Mouse (Mus musculus): ENCODE results near the gene Alpk1. TPM values are rescaled to one million over a fixed set of nuclear protein-coding genes. Genes with fewer than 3 reads are reported as not detected.
A peak's percentile ranks its signal among the peaks of the same experiment; 100 is the strongest.

Gene Alpk1
- polyA plus RNA-seq, 1 experiment from 2014 or later, result 0.64 TPM

DNA sequence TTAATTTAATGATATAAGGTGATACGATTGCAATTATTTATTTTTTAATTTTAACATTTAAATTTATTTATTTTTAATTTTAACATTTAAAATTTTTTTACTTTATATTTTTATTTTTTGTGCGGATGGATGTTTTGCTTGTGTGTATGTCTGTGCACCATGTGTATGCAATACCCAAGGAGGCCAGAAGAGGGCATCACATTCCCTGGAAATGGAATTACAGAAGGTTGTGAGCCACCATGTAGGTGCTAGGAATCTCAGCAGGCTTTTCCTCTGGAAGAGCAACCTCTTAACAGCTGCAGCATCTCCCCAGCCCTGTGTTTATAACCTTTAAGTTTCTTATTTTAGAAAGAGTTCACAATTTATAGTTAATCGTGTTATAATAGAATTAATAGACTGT lies 15.4 kb upstream of the Alpk1 start:
- WGBS, result 97% methylated on average over 3 of the region's 3 CpGs
- Histone ChIP-seq H3K9ac (ENCODE audit: low read length) (no peak overlapping the region), H3K9me3 (ENCODE audit: control insufficient read depth, low read length) (no peaks in the 10 kb centered on the region), H3K4me2 (ENCODE audit: low read depth) (no peak overlapping the region), H3K36me3 (ENCODE audit: control insufficient read depth, insufficient read depth, low read length) (no peaks in the 10 kb centered on the region), H3K4me1 (ENCODE audit: control insufficient read depth, insufficient read depth, low read length) (no peaks in the 10 kb centered on the region), H3K27me3 (ENCODE audit: control insufficient read depth, insufficient read depth, low read length) (0 out of 2 replicates have a peak, but pooled peaks cover 3% of the 10 kb centered on the region), H3K27ac (ENCODE audit: low read depth, low read length) (no peak overlapping the region), H3K4me3 (ENCODE audit: low read depth, low read length) (no peak overlapping the region)
- ATAC-seq (ENCODE audit: insufficient read depth, low FRiP score, low TSS enrichment) (no peak), DNase-seq (ENCODE audit: low spot score) (no peak)

DNA sequence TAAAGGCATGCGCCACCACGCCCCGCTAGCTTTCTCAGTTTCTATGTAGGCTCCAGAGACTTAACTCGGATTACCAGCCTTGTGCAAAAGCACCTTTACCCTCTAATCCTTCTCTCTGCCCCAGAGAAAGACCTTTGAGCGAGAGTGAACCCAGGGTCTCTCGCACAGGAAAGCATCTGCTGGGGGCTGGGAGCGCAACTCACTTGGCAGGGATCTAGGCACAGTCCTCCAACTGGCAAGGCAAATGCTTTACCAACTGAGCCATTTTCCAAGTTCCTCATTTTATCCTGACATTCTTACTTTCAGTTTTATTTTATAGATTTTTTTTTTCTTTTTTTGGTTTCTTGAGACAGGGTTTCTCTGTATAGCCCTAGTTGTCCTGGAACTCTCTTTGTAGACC lies 12.7 kb upstream of the Alpk1 start:
- WGBS, result 86% methylated on average over 7 of the region's 7 CpGs
- H3K4me2 ChIP-seq (ENCODE audit: low read depth), result no peak overlapping the region
- H3K9me3 ChIP-seq (ENCODE audit: control insufficient read depth, low read length), result no peaks in the 10 kb centered on the region
- ATAC-seq (ENCODE audit: insufficient read depth, low FRiP score, low TSS enrichment), result no peak
- H3K27ac ChIP-seq (ENCODE audit: low read depth, low read length), result no peak overlapping the region
- no peaks in the 10 kb centered on the region for H3K36me3 ChIP-seq (ENCODE audit: control insufficient read depth, insufficient read depth, low read length)
- H3K4me3 ChIP-seq (ENCODE audit: low read depth, low read length), result no peak overlapping the region
- no peak for DNase-seq (ENCODE audit: low spot score)
- peaks cover 16% of the 10 kb centered on the region for H3K27me3 ChIP-seq (ENCODE audit: control insufficient read depth, insufficient read depth, low read length)
- no peak overlapping the region for H3K9ac ChIP-seq (ENCODE audit: low read length)
- H3K4me1 ChIP-seq (ENCODE audit: control insufficient read depth, insufficient read depth, low read length), result no peaks in the 10 kb centered on the region

GRCm38 (mm10) chr3:127791595-127792561 lies 11.6 kb upstream of the Alpk1 start:
- 58% methylated on average over 4 of the region's 4 CpGs for WGBS
- H3K27me3 ChIP-seq (ENCODE audit: control insufficient read depth, insufficient read depth, low read length), result peaks cover 19% of the 10 kb centered on the region
- ATAC-seq (ENCODE audit: insufficient read depth, low FRiP score, low TSS enrichment), result no peak
- no peak overlapping the region for H3K4me2 ChIP-seq (ENCODE audit: low read depth)
- H3K9me3 ChIP-seq (ENCODE audit: control insufficient read depth, low read length), result no peaks in the 10 kb centered on the region
- no peaks in the 10 kb centered on the region for H3K36me3 ChIP-seq (ENCODE audit: control insufficient read depth, insufficient read depth, low read length)
- no peaks in the 10 kb centered on the region for H3K4me1 ChIP-seq (ENCODE audit: control insufficient read depth, insufficient read depth, low read length)
- no peak overlapping the region for H3K27ac ChIP-seq (ENCODE audit: low read depth, low read length)
- H3K4me3 ChIP-seq (ENCODE audit: low read depth, low read length), result no peak overlapping the region
- no peak overlapping the region for H3K9ac ChIP-seq (ENCODE audit: low read length)
- no peak for DNase-seq (ENCODE audit: low spot score)

DNA sequence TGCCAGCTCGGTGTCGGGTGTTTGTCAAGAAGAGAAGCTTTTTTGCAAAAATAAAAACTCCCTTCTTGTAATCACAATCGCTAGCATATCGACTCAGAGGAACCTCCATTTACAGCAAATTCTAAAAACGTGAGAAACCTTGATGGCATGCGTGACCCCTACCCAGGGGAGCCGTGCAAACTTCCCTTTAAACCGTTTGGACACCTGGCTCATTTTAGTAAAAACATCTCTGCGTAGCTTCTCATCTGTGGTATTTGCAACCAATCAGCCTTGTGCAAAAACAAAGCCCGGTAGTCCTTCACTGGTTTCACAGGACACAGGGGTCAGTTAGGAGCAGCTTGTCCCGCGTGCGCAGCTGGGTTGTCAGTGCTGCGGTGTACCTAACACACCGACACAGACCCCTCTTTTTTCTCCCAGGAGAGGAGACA lies 10.7 kb upstream of the Alpk1 start:
- H3K9ac ChIP-seq (ENCODE audit: low read length), result peak overlapping the region; percentile 36; the same call in 1 of the 2 replicates
- no peaks in the 10 kb centered on the region for H3K4me1 ChIP-seq (ENCODE audit: control insufficient read depth, insufficient read depth, low read length)
- peak overlapping the region; percentile 96 for H3K4me2 ChIP-seq (ENCODE audit: low read depth)
- H3K36me3 ChIP-seq (ENCODE audit: control insufficient read depth, insufficient read depth, low read length), result no peaks in the 10 kb centered on the region
- no peak overlapping the region for H3K27ac ChIP-seq (ENCODE audit: low read depth, low read length)
- peak overlapping the region; percentile 48 for H3K4me3 ChIP-seq (ENCODE audit: low read depth, low read length)
- DNase-seq (ENCODE audit: low spot score) (peak; percentile 26), ATAC-seq (ENCODE audit: insufficient read depth, low FRiP score, low TSS enrichment) (no peak)
- peaks cover 19% of the 10 kb centered on the region for H3K27me3 ChIP-seq (ENCODE audit: control insufficient read depth, insufficient read depth, low read length)
- H3K9me3 ChIP-seq (ENCODE audit: control insufficient read depth, low read length), result no peaks in the 10 kb centered on the region
- 2% methylated on average over 15 of the region's 15 CpGs for WGBS

- Histone ChIP-seq H3K27ac (ENCODE audit: low read depth, low read length) (no peak overlapping the region), H3K27me3 (ENCODE audit: control insufficient read depth, insufficient read depth, low read length) (peaks cover 19% of the 10 kb centered on the region), H3K4me1 (ENCODE audit: control insufficient read depth, insufficient read depth, low read length) (no peaks in the 10 kb centered on the region), H3K4me2 (ENCODE audit: low read depth) (peak overlapping the region; percentile 96), H3K36me3 (ENCODE audit: control insufficient read depth, insufficient read depth, low read length) (no peaks in the 10 kb centered on the region), H3K9me3 (ENCODE audit: control insufficient read depth, low read length) (no peaks in the 10 kb centered on the region), H3K9ac (ENCODE audit: low read length) (peak overlapping the region; percentile 36), H3K4me3 (ENCODE audit: low read depth, low read length) (peak overlapping the region; percentile 48)
- under 1% methylated on average over 34 of the region's 36 CpGs for WGBS
- ATAC-seq (ENCODE audit: insufficient read depth, low FRiP score, low TSS enrichment) (peak; percentile 62), DNase-seq (ENCODE audit: low spot score) (peak; percentile 56)
Observed at GRCm38 (mm10) chr3:127790234-127791055, 10.1 kb upstream of the Alpk1 start.

- Histone ChIP-seq H3K36me3 (ENCODE audit: control insufficient read depth, insufficient read depth, low read length) (no peaks in the 10 kb centered on the region), H3K27me3 (ENCODE audit: control insufficient read depth, insufficient read depth, low read length) (peaks cover 19% of the 10 kb centered on the region), H3K27ac (ENCODE audit: low read depth, low read length) (no peak within 1 kb of the TSS), H3K9ac (ENCODE audit: low read length) (peak within 1 kb of the TSS; percentile 45), H3K4me2 (ENCODE audit: low read depth) (peak within 1 kb of the TSS; percentile 96), H3K4me3 (ENCODE audit: low read depth, low read length) (peak within 1 kb of the TSS; percentile 48), H3K9me3 (ENCODE audit: control insufficient read depth, low read length) (no peaks in the 10 kb centered on the region), H3K4me1 (ENCODE audit: control insufficient read depth, insufficient read depth, low read length) (no peaks in the 10 kb centered on the region)
- DNase-seq (ENCODE audit: low spot score), result peak; percentile 56
- ATAC-seq (ENCODE audit: insufficient read depth, low FRiP score, low TSS enrichment), result peak; percentile 41
- 1% methylated on average over 33 of the region's 44 CpGs for WGBS
Observed at GRCm38 (mm10) chr3:127789500-127790191, 9.3 kb upstream of the Alpk1 start, which contains the start of gene Tifa. Gene Tifa (plus strand): TSS chr3:127789805.

GRCm38 (mm10) chr3:127788919-127789318 lies 8.6 kb upstream of the Alpk1 start:
- Histone ChIP-seq H3K9me3 (ENCODE audit: control insufficient read depth, low read length) (no peaks in the 10 kb centered on the region), H3K4me3 (ENCODE audit: low read depth, low read length) (peak overlapping the region; percentile 48; the same call in 1 of the 2 replicates), H3K27me3 (ENCODE audit: control insufficient read depth, insufficient read depth, low read length) (peaks cover 19% of the 10 kb centered on the region), H3K4me1 (ENCODE audit: control insufficient read depth, insufficient read depth, low read length) (no peaks in the 10 kb centered on the region), H3K27ac (ENCODE audit: low read depth, low read length) (no peak overlapping the region), H3K36me3 (ENCODE audit: control insufficient read depth, insufficient read depth, low read length) (no peaks in the 10 kb centered on the region), H3K9ac (ENCODE audit: low read length) (no peak overlapping the region), H3K4me2 (ENCODE audit: low read depth) (peak overlapping the region; percentile 96; the same call in 1 of the 2 replicates)
- no peak for DNase-seq (ENCODE audit: low spot score)
- ATAC-seq (ENCODE audit: insufficient read depth, low FRiP score, low TSS enrichment), result no peak
- WGBS, result 13% methylated on average over 8 of the region's 8 CpGs

DNA sequence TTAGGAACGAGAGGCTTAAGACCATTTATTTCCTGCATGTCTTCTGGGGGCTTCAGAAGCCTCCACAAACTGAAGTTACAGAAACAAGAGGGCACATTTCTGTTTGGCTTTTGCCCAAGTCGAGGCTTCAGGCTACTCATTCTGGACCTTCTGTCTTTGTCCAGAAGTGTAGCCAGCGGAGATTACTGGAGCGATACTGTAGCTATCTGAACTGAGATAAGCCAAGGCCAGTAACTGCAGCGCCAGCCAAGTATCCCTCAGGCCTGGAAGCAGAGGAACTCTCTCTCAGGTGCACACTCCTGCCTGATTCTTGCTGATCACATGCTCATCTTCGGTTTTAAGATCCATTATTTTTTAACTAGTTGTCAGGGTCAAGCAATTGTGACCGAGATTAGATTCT lies 7.7 kb upstream of the Alpk1 start:
- no peaks in the 10 kb centered on the region for H3K36me3 ChIP-seq (ENCODE audit: control insufficient read depth, insufficient read depth, low read length)
- ATAC-seq (ENCODE audit: insufficient read depth, low FRiP score, low TSS enrichment) (no peak), DNase-seq (ENCODE audit: low spot score) (no peak)
- no peak overlapping the region for H3K9ac ChIP-seq (ENCODE audit: low read length)
- 41% methylated on average over 7 of the region's 7 CpGs for WGBS
- no peak overlapping the region for H3K4me2 ChIP-seq (ENCODE audit: low read depth)
- no peaks in the 10 kb centered on the region for H3K4me1 ChIP-seq (ENCODE audit: control insufficient read depth, insufficient read depth, low read length)
- H3K4me3 ChIP-seq (ENCODE audit: low read depth, low read length), result no peak overlapping the region
- H3K9me3 ChIP-seq (ENCODE audit: control insufficient read depth, low read length), result no peaks in the 10 kb centered on the region
- peaks cover 19% of the 10 kb centered on the region for H3K27me3 ChIP-seq (ENCODE audit: control insufficient read depth, insufficient read depth, low read length)
- H3K27ac ChIP-seq (ENCODE audit: low read depth, low read length), result no peak overlapping the region
